Mouse (Mus musculus) stomach, embryonic 15.5 days (tissue): Measurements from ENCODE around the gene Ifi207. TPM values are rescaled to one million over a fixed set of nuclear protein-coding genes. Genes with fewer than 3 reads are reported as not detected.

Experiments
- polyA plus RNA-seq: library from polyadenylated mRNA; unstranded; fragments of >200 nt; fragmentation: Nextera tagmentation; extraction: Ambion mirVana; gene quantifications from 2 replicates; pipeline ENCODE4 v1.2.1, GENCODE M21; 2015

Gene Ifi207
- polyA plus RNA-seq, 1 experiment from 2014 or later: 1.2 TPM

Other genes starting within 250 kb of the Ifi207 start
- gene Ifi214, start 205.8 kb downstream of the Ifi207 start, polyA plus RNA-seq: 0.04 TPM in 1 of 2 replicates, not detected in the other
- 0.45 and 0.54 TPM in 2 replicates for gene Ifi213, start 142.5 kb downstream of the Ifi207 start, polyA plus RNA-seq
- 0.67 and 0.80 TPM in 2 replicates for gene Ifi209, start 110.8 kb downstream of the Ifi207 start, polyA plus RNA-seq
- not detected in 2 replicates for gene Ifi208, start 68.1 kb downstream of the Ifi207 start, polyA plus RNA-seq
- gene Ifi204, start 25.2 kb upstream of the Ifi207 start, polyA plus RNA-seq: 2.6 and 2.9 TPM in 2 replicates
- 0.92 and 1.2 TPM in 2 replicates for gene Ifi211, start 171.3 kb upstream of the Ifi207 start, polyA plus RNA-seq
- 3.6 and 3.8 TPM in 2 replicates for gene Mndal, start 200.7 kb upstream of the Ifi207 start, polyA plus RNA-seq
- gene Ifi203, start 200.9 kb upstream of the Ifi207 start, polyA plus RNA-seq: 1.9 and 3.2 TPM in 2 replicates
- gene Ifi202b, start 241.0 kb upstream of the Ifi207 start, polyA plus RNA-seq: 0.43 and 0.82 TPM in 2 replicates